Mouse (Mus musculus): ENCODE measurements at regions not wholly inside any gene's neighbourhood (a gene's known extent, or its start where the extent isn't known, plus 50 kb on each side); places are given as distances from the start of the nearest gene placed in this dataset.

GRCm38 (mm10) chr2:172807446-172807845 lies 132.7 kb downstream of the Bmp7 start:
- Histone ChIP-seq H3K4me1 (no peaks in the 10 kb centered on the region), H3K4me2 (no peak overlapping the region), H3K9me3 (replicated peaks) (no peaks in the 10 kb centered on the region), H3K36me3 (no peaks in the 10 kb centered on the region), H3K27ac (no peak overlapping the region), H3K27me3 (replicated peaks) (no peaks in the 10 kb centered on the region), H3K4me3 (no peak overlapping the region), H3K9ac (no peak overlapping the region)
- no peak for ATAC-seq
- 46% methylated on average over 4 of the region's 4 CpGs for WGBS (ENCODE audit: insufficient replicate concordance)

DNA sequence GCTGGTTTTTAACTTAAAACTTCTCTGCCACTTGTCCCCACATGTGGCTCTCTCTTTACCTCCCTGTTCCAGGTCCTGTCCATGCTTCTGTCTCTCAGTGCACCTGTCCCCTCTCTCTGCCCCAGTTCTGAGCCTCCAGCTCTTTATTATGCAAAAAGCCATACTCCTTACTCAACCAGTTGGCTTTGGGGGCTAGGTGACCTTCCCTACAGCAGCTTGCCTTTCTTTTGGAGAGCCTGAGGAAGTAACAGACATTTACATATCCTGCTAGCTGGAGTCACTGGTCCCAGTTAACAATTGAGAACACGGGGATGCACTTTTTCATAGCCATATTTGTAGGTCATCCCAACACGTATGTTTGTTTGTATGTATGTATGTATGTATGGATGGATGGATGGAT lies 130.8 kb downstream of the Bmp7 start:
- no peak for ATAC-seq
- H3K9ac ChIP-seq, result no peak overlapping the region
- no peak overlapping the region for H3K27ac ChIP-seq
- H3K4me3 ChIP-seq, result no peak overlapping the region
- H3K27me3 ChIP-seq (replicated peaks), result no peaks in the 10 kb centered on the region
- H3K4me1 ChIP-seq, result no peaks in the 10 kb centered on the region
- no peaks in the 10 kb centered on the region for H3K9me3 ChIP-seq (replicated peaks)
- WGBS (ENCODE audit: insufficient replicate concordance), result 70% methylated on average over 2 of the region's 2 CpGs
- H3K36me3 ChIP-seq, result no peaks in the 10 kb centered on the region
- H3K4me2 ChIP-seq, result no peak overlapping the region

- no peak overlapping the region for H3K4me2 ChIP-seq
- 66% methylated on average over 11 of the region's 11 CpGs for WGBS (ENCODE audit: insufficient replicate concordance)
- no peaks in the 10 kb centered on the region for H3K27me3 ChIP-seq (replicated peaks)
- H3K4me1 ChIP-seq, result no peaks in the 10 kb centered on the region
- ATAC-seq, result no peak
- H3K9ac ChIP-seq, result no peak overlapping the region
- H3K27ac ChIP-seq, result no peak overlapping the region
- no peak overlapping the region for H3K4me3 ChIP-seq
- no peaks in the 10 kb centered on the region for H3K36me3 ChIP-seq
- H3K9me3 ChIP-seq (replicated peaks), result peaks cover 7% of the 10 kb centered on the region
Observed at GRCm38 (mm10) chr2:172813319-172813718, 126.8 kb downstream of the Bmp7 start.

DNA sequence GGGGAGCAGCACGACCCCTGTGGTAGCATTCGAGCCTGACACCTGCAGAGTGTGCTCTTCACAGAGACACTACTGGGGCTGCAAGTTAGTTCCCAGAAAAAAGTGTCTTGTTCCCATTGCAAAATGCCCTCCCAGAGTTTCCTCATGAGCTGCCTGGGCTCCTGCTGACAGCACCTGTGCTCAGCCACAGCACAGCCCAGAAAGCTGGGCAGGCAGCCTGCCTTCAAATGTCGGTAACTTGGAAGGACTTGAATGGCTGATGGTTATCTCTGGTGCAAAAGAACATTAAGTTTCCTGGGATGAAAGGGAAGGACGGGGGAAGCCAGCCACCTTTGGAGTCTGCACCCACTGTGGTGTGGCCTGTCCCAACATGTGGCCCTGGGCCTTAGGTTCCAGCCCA lies 126.2 kb downstream of the Bmp7 start:
- WGBS (ENCODE audit: insufficient replicate concordance), result 45% methylated on average over 4 of the region's 4 CpGs
- H3K36me3 ChIP-seq, result no peaks in the 10 kb centered on the region
- H3K27me3 ChIP-seq (replicated peaks), result no peaks in the 10 kb centered on the region
- H3K9me3 ChIP-seq (replicated peaks), result peaks cover 7% of the 10 kb centered on the region
- H3K27ac ChIP-seq, result no peak overlapping the region
- no peak overlapping the region for H3K4me2 ChIP-seq
- no peak overlapping the region for H3K4me3 ChIP-seq
- no peak overlapping the region for H3K9ac ChIP-seq
- no peaks in the 10 kb centered on the region for H3K4me1 ChIP-seq
- no peak for ATAC-seq

- no peak for ATAC-seq
- Histone ChIP-seq H3K4me1 (no peaks in the 10 kb centered on the region), H3K4me3 (no peak overlapping the region), H3K9ac (no peak overlapping the region), H3K4me2 (no peak overlapping the region), H3K27ac (no peak overlapping the region), H3K36me3 (no peaks in the 10 kb centered on the region), H3K9me3 (replicated peaks) (peaks cover 7% of the 10 kb centered on the region), H3K27me3 (replicated peaks) (no peaks in the 10 kb centered on the region)
- WGBS (ENCODE audit: insufficient replicate concordance), result 93% methylated on average over 7 of the region's 7 CpGs
Observed at GRCm38 (mm10) chr2:172815146-172815545, 125.0 kb downstream of the Bmp7 start.

DNA sequence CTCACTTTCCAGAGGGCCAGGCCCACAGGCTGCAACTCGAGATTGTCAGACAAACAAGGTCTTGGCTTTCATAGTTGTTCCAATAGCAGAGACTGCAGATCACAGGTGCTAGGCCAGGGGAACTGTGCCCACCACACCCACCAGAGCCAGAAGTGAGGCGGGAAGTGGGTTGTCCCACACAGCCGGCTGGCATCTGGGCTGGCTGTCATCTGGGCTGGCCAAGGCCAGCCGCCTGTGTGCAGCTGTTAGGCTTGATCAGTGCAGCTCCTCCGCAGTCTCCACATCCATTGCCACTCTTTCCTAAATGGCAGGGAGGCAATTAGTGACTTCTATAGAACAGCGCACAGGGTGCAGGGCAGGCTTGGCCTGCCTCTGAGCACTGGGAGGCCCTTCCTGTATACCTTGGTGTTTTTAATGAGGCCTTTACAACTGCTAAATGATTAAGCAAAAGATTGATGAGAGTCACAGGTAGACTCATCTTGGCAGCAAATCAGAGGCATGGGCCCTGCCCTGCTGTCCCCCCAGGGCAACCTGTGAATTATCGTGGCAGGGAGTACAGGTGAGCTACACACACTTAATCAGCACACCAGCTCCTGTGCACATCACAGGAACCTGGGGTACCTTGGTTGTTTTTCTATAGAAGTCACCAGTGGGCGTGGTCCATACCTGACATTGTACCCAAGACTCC lies 122.9 kb downstream of the Bmp7 start:
- H3K9me3 ChIP-seq (replicated peaks), result peaks cover 7% of the 10 kb centered on the region
- no peak overlapping the region for H3K27ac ChIP-seq
- ATAC-seq, result no peak

More for the DNA sequence above, 122.9 kb downstream of the Bmp7 start:
- 66% methylated on average over 8 of the region's 8 CpGs for WGBS (ENCODE audit: insufficient replicate concordance)
- Histone ChIP-seq H3K36me3 (no peaks in the 10 kb centered on the region), H3K4me1 (no peaks in the 10 kb centered on the region), H3K9ac (no peak overlapping the region), H3K27me3 (replicated peaks) (no peaks in the 10 kb centered on the region; the same call in 1 of the 2 replicates), H3K4me2 (no peak overlapping the region), H3K4me3 (no peak overlapping the region)

All from liver, embryonic 12.5 days (tissue).